Mouse (Mus musculus): ENCODE measurements around the gene Dab1.

Gene Dab1

GRCm38 (mm10) chr4:104513622-104514021, 894.5 kb downstream of the Dab1 start:
- DNase-seq (ENCODE audit: low spot score): no peak

GRCm38 (mm10) chr4:104514568-104515000, 895.4 kb downstream of the Dab1 start:
- DNase-seq (ENCODE audit: low spot score): peak; percentile 81

- DNase-seq (ENCODE audit: low spot score): no peak
These were observed 896.5 kb downstream of the Dab1 start for GRCm38 (mm10) chr4:104515681-104516080.

- DNase-seq (ENCODE audit: low spot score): no peak
These were observed 903.2 kb downstream of the Dab1 start for GRCm38 (mm10) chr4:104522324-104522723.

GRCm38 (mm10) chr4:104523776-104524175, 904.6 kb downstream of the Dab1 start:
- no peak for DNase-seq (ENCODE audit: low spot score)

GRCm38 (mm10) chr4:104529905-104530646, 910.9 kb downstream of the Dab1 start:
- DNase-seq (ENCODE audit: low spot score): no peak

- DNase-seq (ENCODE audit: low spot score): no peak
These were observed 913.7 kb downstream of the Dab1 start for GRCm38 (mm10) chr4:104532846-104533245.

GRCm38 (mm10) chr4:104538420-104538819, 919.3 kb downstream of the Dab1 start:
- DNase-seq (ENCODE audit: low spot score): no peak

- no peak for DNase-seq (ENCODE audit: low spot score)
These were observed 919.9 kb downstream of the Dab1 start for GRCm38 (mm10) chr4:104539047-104539446.

GRCm38 (mm10) chr4:104547091-104547490, 927.9 kb downstream of the Dab1 start:
- no peak for DNase-seq (ENCODE audit: low spot score)

- DNase-seq (ENCODE audit: low spot score): no peak
These were observed 929.1 kb downstream of the Dab1 start for GRCm38 (mm10) chr4:104548287-104548686.

GRCm38 (mm10) chr4:104550581-104551205, 931.5 kb downstream of the Dab1 start:
- DNase-seq (ENCODE audit: low spot score): no peak

- DNase-seq (ENCODE audit: low spot score): no peak
These were observed 932.4 kb downstream of the Dab1 start for GRCm38 (mm10) chr4:104551390-104552070.

GRCm38 (mm10) chr4:104555408-104555807, 936.2 kb downstream of the Dab1 start:
- peak; percentile 56 for DNase-seq (ENCODE audit: low spot score)

- DNase-seq (ENCODE audit: low spot score): no peak
These were observed 944.4 kb downstream of the Dab1 start for GRCm38 (mm10) chr4:104563512-104563911.

- DNase-seq (ENCODE audit: low spot score): peak; percentile 24
These were observed 951.4 kb downstream of the Dab1 start for GRCm38 (mm10) chr4:104570523-104570922.

- no peak for DNase-seq (ENCODE audit: low spot score)
These were observed 953.3 kb downstream of the Dab1 start for GRCm38 (mm10) chr4:104572440-104572839.

- no peak for DNase-seq (ENCODE audit: low spot score)
These were observed 954.3 kb downstream of the Dab1 start for GRCm38 (mm10) chr4:104573419-104573818.

GRCm38 (mm10) chr4:104578370-104578769, 959.2 kb downstream of the Dab1 start:
- no peak for DNase-seq (ENCODE audit: low spot score)

GRCm38 (mm10) chr4:104579946-104580544, 960.9 kb downstream of the Dab1 start:
- DNase-seq (ENCODE audit: low spot score): no peak

GRCm38 (mm10) chr4:104582726-104583125, 963.6 kb downstream of the Dab1 start:
- DNase-seq (ENCODE audit: low spot score): peak; percentile 14

GRCm38 (mm10) chr4:104587826-104588225, 968.7 kb downstream of the Dab1 start:
- DNase-seq (ENCODE audit: low spot score): no peak

GRCm38 (mm10) chr4:104596936-104597335, 977.8 kb downstream of the Dab1 start:
- DNase-seq (ENCODE audit: low spot score): no peak
